Mouse (Mus musculus): ENCODE data around the gene Gja3.

GRCm38 (mm10) chr14:57075537-57075936 is 17.6 kb upstream of the Gja3 start:
- no peak for TF ChIP-seq POLR2A (IDR thresholded peaks at IDR 0.05; ENCODE audit: borderline replicate concordance, insufficient read depth, low read length)
- TF ChIP-seq CTCF (IDR thresholded peaks at IDR 0.05; ENCODE audit: borderline replicate concordance, insufficient read depth, low read depth, low read length): no peak
